In the genomic region with DNA sequence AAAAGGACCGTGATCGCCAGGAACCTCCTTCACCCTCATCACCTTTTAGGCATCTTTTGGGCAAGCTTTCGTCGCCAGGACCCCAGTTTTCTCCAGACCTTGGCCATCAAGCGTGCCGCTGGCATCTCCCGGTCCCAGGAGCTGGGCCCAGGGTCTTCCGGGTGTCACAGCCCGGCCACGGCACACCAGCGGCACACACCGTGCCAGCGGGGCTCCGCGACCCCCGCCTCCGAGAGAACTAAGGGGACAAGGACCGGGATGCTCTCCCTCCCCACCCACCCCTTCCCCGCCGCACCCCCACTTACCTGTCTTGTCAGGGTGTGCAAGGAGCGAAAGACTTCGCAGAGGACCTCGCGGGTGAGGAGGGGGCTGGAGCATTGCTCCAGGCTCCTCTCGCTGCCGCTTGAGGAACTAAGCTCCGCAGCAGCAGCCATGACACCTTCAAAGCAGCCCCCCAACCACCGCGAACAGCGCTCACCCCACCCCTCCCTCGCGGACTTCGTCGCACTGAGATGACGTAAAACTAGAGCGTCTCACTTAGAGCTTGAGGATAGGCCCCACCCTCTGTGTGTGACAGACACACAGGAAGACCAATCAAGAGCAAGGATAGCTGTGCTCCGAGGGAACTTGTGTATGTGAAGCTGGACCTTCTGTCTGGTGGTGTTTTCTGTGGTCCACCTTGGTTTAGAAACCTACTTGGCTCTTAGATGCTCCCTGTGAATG, we compare ENCODE assay signal across 7 mouse cellular contexts. TPM values are rescaled to one million over a fixed set of nuclear protein-coding genes. Genes with fewer than 3 reads are reported as not detected.
DNase-seq lines count a peak whose midpoint lies in the region; ATAC-seq lines count a peak whose summit lies in the region.

A gene (minus strand): TSS at position 528 of the 723 bp plus-strand sequence.

- DNase-seq in adrenal gland, postnatal 25 days, result peak; percentile 94
- peak; percentile 99 for DNase-seq in heart, adult 11 months
- peak; percentile 98 for DNase-seq in kidney, adult 18-20 months
- DNase-seq in limb, embryonic 11.5 days (ENCODE audit: low spot score), result peak; percentile 99
- peak; percentile 99 for DNase-seq in midbrain, embryonic 14.5 days
- peak; percentile 84 to 94 for DNase-seq in spleen, adult 18-20 months

- peak within 1 kb of the TSS; percentile 58; the same call in 1 of the 2 replicates for H3K27ac ChIP-seq in embryonic facial prominence, embryonic 12.5 days
- 0 out of 2 replicates have a peak within 1 kb of the TSS, but pooled peaks have one; percentile 36 for H3K27ac ChIP-seq in limb, embryonic 11.5 days (replicated peaks; ENCODE audit: low read depth, low read length)
- peak within 1 kb of the TSS; percentile 85 for H3K27ac ChIP-seq in midbrain, embryonic 14.5 days (replicated peaks; ENCODE audit: low read depth, low read length)

- peaks cover 3% of the 10 kb centered on the region; the same call in 1 of the 2 replicates for H3K4me1 ChIP-seq in embryonic facial prominence, embryonic 12.5 days
- H3K4me1 ChIP-seq in limb, embryonic 11.5 days (ENCODE audit: control insufficient read depth, insufficient read depth, low read length), result no peaks in the 10 kb centered on the region
- peaks cover 6% of the 10 kb centered on the region for H3K4me1 ChIP-seq in midbrain, embryonic 14.5 days (ENCODE audit: control insufficient read depth, insufficient read depth, low read length)

- peak; percentile 99 for ATAC-seq in embryonic facial prominence, embryonic 12.5 days (ENCODE audit: insufficient number of reproducible peaks, insufficient read depth, low FRiP score, low TSS enrichment)
- ATAC-seq in limb, embryonic 11.5 days (ENCODE audit: insufficient number of reproducible peaks, low FRiP score, low TSS enrichment, low read depth), result peak; percentile 99
- peak; percentile 100 for ATAC-seq in midbrain, embryonic 14.5 days (ENCODE audit: low FRiP score, low TSS enrichment)

- H3K9me3 ChIP-seq in embryonic facial prominence, embryonic 12.5 days, result no peaks in the 10 kb centered on the region
- H3K9me3 ChIP-seq in limb, embryonic 11.5 days (ENCODE audit: control insufficient read depth, low read length), result no peaks in the 10 kb centered on the region
- no peaks in the 10 kb centered on the region for H3K9me3 ChIP-seq in midbrain, embryonic 14.5 days (ENCODE audit: control insufficient read depth, low read length)

- WGBS in embryonic facial prominence, embryonic 12.5 days, result under 1% methylated on average over 37 of the region's 37 CpGs
- WGBS in limb, embryonic 11.5 days, result under 1% methylated on average over 36 of the region's 37 CpGs
- under 1% methylated on average over 37 of the region's 37 CpGs for WGBS in midbrain, embryonic 14.5 days

- peak within 1 kb of the TSS; percentile 53 for H3K4me2 ChIP-seq in embryonic facial prominence, embryonic 12.5 days (replicated peaks)
- peak within 1 kb of the TSS; percentile 56 for H3K4me2 ChIP-seq in limb, embryonic 11.5 days (ENCODE audit: low read depth, severe bottlenecking)
- H3K4me2 ChIP-seq in midbrain, embryonic 14.5 days (ENCODE audit: low read length), result peak within 1 kb of the TSS; percentile 68

- peak within 1 kb of the TSS; percentile 89 for H3K9ac ChIP-seq in embryonic facial prominence, embryonic 12.5 days
- H3K9ac ChIP-seq in limb, embryonic 11.5 days (ENCODE audit: low read length), result peak within 1 kb of the TSS; percentile 89
- H3K9ac ChIP-seq in midbrain, embryonic 14.5 days (replicated peaks; ENCODE audit: low read length), result peak within 1 kb of the TSS; percentile 87

- H3K4me3 ChIP-seq in embryonic facial prominence, embryonic 12.5 days, result peak within 1 kb of the TSS; percentile 94
- peak within 1 kb of the TSS; percentile 93 for H3K4me3 ChIP-seq in limb, embryonic 11.5 days (ENCODE audit: low read depth, low read length)
- H3K4me3 ChIP-seq in midbrain, embryonic 14.5 days (replicated peaks; ENCODE audit: low read depth, low read length), result peak within 1 kb of the TSS; percentile 83

- no peaks in the 10 kb centered on the region for H3K27me3 ChIP-seq in embryonic facial prominence, embryonic 12.5 days
- no peaks in the 10 kb centered on the region for H3K27me3 ChIP-seq in limb, embryonic 11.5 days (ENCODE audit: control insufficient read depth, insufficient read depth, low read length)
- no peaks in the 10 kb centered on the region for H3K27me3 ChIP-seq in midbrain, embryonic 14.5 days (ENCODE audit: control insufficient read depth, insufficient read depth, low read length)

- no peaks in the 10 kb centered on the region for H3K36me3 ChIP-seq in embryonic facial prominence, embryonic 12.5 days
- H3K36me3 ChIP-seq in limb, embryonic 11.5 days (ENCODE audit: control insufficient read depth, insufficient read depth, low read length), result no peaks in the 10 kb centered on the region; the same call in 1 of the 2 replicates
- no peaks in the 10 kb centered on the region for H3K36me3 ChIP-seq in midbrain, embryonic 14.5 days (ENCODE audit: control insufficient read depth, insufficient read depth, low read length)

RNA-seq across cellular contexts. Expression of the gene that starts here (rescaled TPM):
- 16.5 and 19.7 TPM in 2 replicates for total RNA-seq in adrenal gland, postnatal 25 days (2021)
- 50.9 and 51.8 TPM in 2 replicates for polyA plus RNA-seq in embryonic facial prominence, embryonic 12.5 days (2016; fragmentation: Nextera tagmentation; extraction: Ambion mirVana)
- 43.7 and 45.8 TPM in 2 replicates for polyA plus RNA-seq in limb, embryonic 11.5 days (2014; fragmentation: Nextera tagmentation; extraction: Ambion mirVana)
- polyA plus RNA-seq in midbrain, embryonic 14.5 days (2014; fragmentation: Nextera tagmentation; extraction: Ambion mirVana), result 45.4 and 52.7 TPM in 2 replicates

Comparison
In these comparisons a context has a peak if more than half of its experiments do, and no peak if none do; other contexts are left out.
1. Peak in every context shown above with its lines: DNase-seq, ATAC-seq, H3K4me3 ChIP-seq and H3K27ac ChIP-seq.